Mouse (Mus musculus): ENCODE data around the gene Cgnl1.
A peak's percentile ranks its signal among the peaks of the same experiment; 100 is the strongest.
"Not testable (repeated sequence)": the region's sequence is repeated elsewhere in the genome, so short reads cannot be mapped to it uniquely, and the experiment has no call there.

The Cgnl1 gene

GRCm38 (mm10) chr9:71624793-71625495 is 146.5 kb downstream of the Cgnl1 start:
- peak in 1 of 2 experiments; percentile 62 for DNase-seq (ENCODE audit: low spot score in 2 of 2)

- DNase-seq (ENCODE audit: low spot score in 2 of 2) = peak in 1 of 2 experiments; percentile 25
Observed at GRCm38 (mm10) chr9:71623871-71624569, 147.4 kb downstream of the Cgnl1 start.

- no peak for DNase-seq (ENCODE audit: low spot score in 2 of 2)
Observed at GRCm38 (mm10) chr9:71622593-71622992, 148.8 kb downstream of the Cgnl1 start.

- no peak for DNase-seq (ENCODE audit: low spot score in 2 of 2)
Observed at GRCm38 (mm10) chr9:71621968-71622367, 149.4 kb downstream of the Cgnl1 start.

GRCm38 (mm10) chr9:71620116-71620515 is 151.3 kb downstream of the Cgnl1 start:
- DNase-seq (ENCODE audit: low spot score in 2 of 2) = not testable (repeated sequence)

- peak in 1 of 2 experiments; percentile 21 for DNase-seq (ENCODE audit: low spot score in 2 of 2)
Observed at GRCm38 (mm10) chr9:71617363-71617762, 154.0 kb downstream of the Cgnl1 start.

- peak; percentile 70 to 79 for DNase-seq (ENCODE audit: low spot score in 2 of 2)
Observed at GRCm38 (mm10) chr9:71616185-71616584, 155.2 kb downstream of the Cgnl1 start.

- peak in 1 of 2 experiments; percentile 55 for DNase-seq (ENCODE audit: low spot score in 2 of 2)
Observed at GRCm38 (mm10) chr9:71614643-71615042, 156.8 kb downstream of the Cgnl1 start.

GRCm38 (mm10) chr9:71612981-71613380 is 158.4 kb downstream of the Cgnl1 start:
- DNase-seq (ENCODE audit: low spot score in 2 of 2) = no peak

GRCm38 (mm10) chr9:71611876-71612275 is 159.5 kb downstream of the Cgnl1 start:
- DNase-seq (ENCODE audit: low spot score in 2 of 2) = no peak

- no peak for DNase-seq (ENCODE audit: low spot score in 2 of 2)
Observed at GRCm38 (mm10) chr9:71609010-71609409, 162.4 kb downstream of the Cgnl1 start.

- no peak for DNase-seq (ENCODE audit: low spot score in 2 of 2)
Observed at GRCm38 (mm10) chr9:71606296-71607057, 164.9 kb downstream of the Cgnl1 start.

- no peak for DNase-seq (ENCODE audit: low spot score in 2 of 2)
Observed at GRCm38 (mm10) chr9:71604914-71605635, 166.3 kb downstream of the Cgnl1 start.

GRCm38 (mm10) chr9:71599861-71600260 is 171.5 kb downstream of the Cgnl1 start:
- no peak for DNase-seq (ENCODE audit: low spot score in 2 of 2)

- no peak for DNase-seq (ENCODE audit: low spot score in 2 of 2)
Observed at GRCm38 (mm10) chr9:71596888-71597287, 174.5 kb downstream of the Cgnl1 start.

GRCm38 (mm10) chr9:71592577-71593285 is 178.7 kb downstream of the Cgnl1 start:
- DNase-seq (ENCODE audit: low spot score in 2 of 2) = no peak

GRCm38 (mm10) chr9:71591938-71592548 is 179.4 kb downstream of the Cgnl1 start, which contains the start of gene Myzap:
Gene Myzap (minus strand): TSS chr9:71592360.
- peak; percentile 36 to 60 for DNase-seq (ENCODE audit: low spot score in 2 of 2)

GRCm38 (mm10) chr9:71591106-71591505 is 180.3 kb downstream of the Cgnl1 start:
- no peak for DNase-seq (ENCODE audit: low spot score in 2 of 2)

- no peak for DNase-seq (ENCODE audit: low spot score in 2 of 2)
Observed at GRCm38 (mm10) chr9:71589771-71590170, 181.6 kb downstream of the Cgnl1 start.

- no peak for DNase-seq (ENCODE audit: low spot score in 2 of 2)
Observed at GRCm38 (mm10) chr9:71588930-71589592, 182.3 kb downstream of the Cgnl1 start.
